ENCODE assay signal across 26 mouse cellular contexts in the genomic region with DNA sequence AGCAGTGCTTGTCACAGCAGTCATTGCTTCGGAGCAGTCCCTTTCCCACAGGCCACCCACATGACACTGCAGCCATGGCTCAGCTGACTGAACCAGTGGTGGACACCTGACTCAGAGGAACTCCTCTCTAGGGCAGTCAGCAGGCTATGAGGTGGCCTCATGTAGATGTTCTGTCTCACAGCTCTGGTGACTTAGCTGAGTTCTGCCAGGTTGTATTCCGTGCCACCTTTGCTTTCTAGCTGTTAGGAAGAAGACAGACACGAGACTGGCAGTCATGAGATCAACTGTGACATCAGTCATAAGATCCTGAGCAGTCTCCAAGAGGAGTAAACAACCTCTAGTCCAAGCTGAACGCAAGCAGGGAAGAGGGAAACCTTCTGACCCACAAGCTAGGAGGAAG.
"Had no signal": no experiment of that assay in that cellular context is flagged by ENCODE, and none has a peak within 500 bp of the region (broad histone marks: within the 10 kb centered on the region; RNA-seq: fewer than 3 reads in every experiment).

No protein-coding gene starts in this region.

- H3K9me3 ChIP-seq: heart, embryonic 10.5 days; heart, embryonic 12.5 days; hindbrain, embryonic 10.5 days; hindbrain, embryonic 12.5 days; limb, embryonic 10.5 days; limb, embryonic 12.5 days; liver, embryonic 13.5 days; liver, embryonic 15.5 days had no signal

- H3K9ac ChIP-seq: heart, embryonic 12.5 days; hindbrain, embryonic 12.5 days; hindbrain, embryonic 14.5 days; limb, embryonic 12.5 days; liver, embryonic 13.5 days; liver, embryonic 15.5 days had no signal

- H3K4me2 ChIP-seq: heart, embryonic 12.5 days; hindbrain, embryonic 12.5 days; hindbrain, embryonic 14.5 days; limb, embryonic 12.5 days; liver, embryonic 11.5 days; liver, embryonic 13.5 days; liver, embryonic 15.5 days had no signal

- H3K4me3 ChIP-seq: heart, adult 2 months; heart, embryonic 10.5 days; heart, embryonic 12.5 days; hindbrain, embryonic 10.5 days; hindbrain, embryonic 12.5 days; layer of hippocampus, adult 2 months; left cerebral cortex, adult 2 months; limb, embryonic 10.5 days; limb, embryonic 12.5 days; liver, embryonic 13.5 days; liver, embryonic 15.5 days had no signal

- H3K27ac ChIP-seq: heart, adult 2 months; heart, embryonic 10.5 days; hindbrain, embryonic 10.5 days; hindbrain, embryonic 12.5 days; hindbrain, embryonic 14.5 days; layer of hippocampus, adult 2 months; left cerebral cortex, adult 2 months; limb, embryonic 10.5 days; limb, embryonic 12.5 days; liver, embryonic 13.5 days; liver, embryonic 15.5 days had no signal

- H3K36me3 ChIP-seq: heart, embryonic 10.5 days; heart, embryonic 12.5 days; hindbrain, embryonic 10.5 days; hindbrain, embryonic 12.5 days; limb, embryonic 10.5 days; limb, embryonic 12.5 days; liver, embryonic 13.5 days; liver, embryonic 15.5 days had no signal

- ATAC-seq: hindbrain, embryonic 16.5 days; inflammation-experienced regulatory T-cells, adult 6 months; intestine, embryonic 16.5 days had no signal

- DNase-seq: gastrocnemius, postnatal 14 days; gastrocnemius, postnatal 36 days; heart, adult 2 months; heart, postnatal 10 days; heart, postnatal 4 days; kidney, adult 18-20 months; kidney, adult 8-10 months; kidney, postnatal 10 days; kidney, postnatal 25 days; kidney, postnatal 4 days; liver; liver, embryonic 13.5 days had no signal

- H3K4me1 ChIP-seq: heart, embryonic 10.5 days; heart, embryonic 12.5 days; hindbrain, embryonic 10.5 days; hindbrain, embryonic 12.5 days; liver, embryonic 13.5 days; liver, embryonic 15.5 days had no signal

- H3K27me3 ChIP-seq: heart, embryonic 12.5 days; hindbrain, embryonic 12.5 days; limb, embryonic 12.5 days; liver, embryonic 13.5 days; liver, embryonic 15.5 days had no signal
